Mouse (Mus musculus) macrophage (primary cell): ENCODE results near the gene Olfr470. TPM values are rescaled to one million over a fixed set of nuclear protein-coding genes. Genes with fewer than 3 reads are reported as not detected.
"Not testable (repeated sequence)": the region's sequence is repeated elsewhere in the genome, so short reads cannot be mapped to it uniquely, and the experiment has no call there.

Source experiments
- H3K27ac ChIP-seq: fragments of 350-480 bp; formaldehyde crosslinking; 2 replicates; pipeline ENCODE4 v1.9.0; 2021
- H3K36me3 ChIP-seq: fragments of 350-480 bp; formaldehyde crosslinking; 2 replicates; pipeline ENCODE4 v1.9.0; 2021; ENCODE audit errors: inconsistent target
- H3K4me3 ChIP-seq: fragments of 350-480 bp; formaldehyde crosslinking; 2 replicates; pipeline ENCODE4 v1.9.0; 2021; ENCODE audit errors: inconsistent target
- H3K79me2 ChIP-seq: fragments of 350-480 bp; formaldehyde crosslinking; 2 replicates; pipeline ENCODE4 v1.9.0; 2021; ENCODE audit errors: inconsistent target
- WGBS: methylation state at CpG from one replicate; pipeline ENCODE4 v1.1.7; 2026; ENCODE audit warnings: inconsistent platforms; ENCODE audit not compliant: missing documents; 5-methylcytosine and 5-hydroxymethylcytosine counted together
- polyA plus RNA-seq: library from polyadenylated mRNA; stranded (reverse); fragments of 250-400 nt; gene quantifications from 3 replicates; pipeline ENCODE4 v1.2.4, GENCODE M21; 2018; ENCODE audit warnings: inconsistent platforms
- total RNA-seq, 78 experiments: library from RNA; depleted of rRNA; stranded (reverse); fragments of 250-400 nt; gene quantifications; 1 replicate in 9 of 78; 2 replicates in 24 of 78; 3 replicates in 43 of 78; 4 replicates in 2 of 78; pipeline ENCODE4 v1.2.4; 2018; ENCODE audit warnings: inconsistent platforms in 56 of 78

The Olfr470 gene
- not detected for total RNA-seq (2018; cell fraction: chromatin; rRNA removed)
- not detected for total RNA-seq (2018; cell fraction: cytosol; rRNA removed)
- total RNA-seq (2018; cell fraction: nucleus; rRNA removed), result not detected
- polyA plus RNA-seq, result not detected in 3 replicates

DNA sequence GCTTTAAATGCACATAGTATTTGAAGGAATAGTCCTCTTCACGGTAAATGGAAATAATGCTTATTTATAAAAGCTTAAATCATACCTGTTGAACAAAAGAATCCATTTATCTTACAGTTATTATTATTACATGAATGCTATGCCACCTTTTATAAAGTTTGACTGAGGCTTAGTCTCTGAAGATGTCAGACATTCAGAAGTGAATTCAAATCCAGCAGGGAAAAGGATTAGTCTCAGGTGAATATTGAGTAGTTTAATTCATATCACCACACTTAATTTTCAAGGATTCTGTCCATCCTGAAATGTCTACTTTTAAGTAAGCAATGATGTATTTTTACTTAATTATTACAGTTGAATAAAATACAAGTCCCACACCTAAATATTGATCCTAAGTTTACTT is at the start of gene Olfr470:
Olfr470 (minus strand) TSS at position 101 of the 400 bp plus-strand sequence.
- H3K4me3 ChIP-seq, H3K27ac ChIP-seq, H3K79me2 ChIP-seq, H3K36me3 ChIP-seq: not testable (repeated sequence)
- WGBS, result no CpG with 5 or more reads among the region's 1 CpGs

- no peaks in the 10 kb centered on the region for H3K36me3 ChIP-seq
- H3K4me3 ChIP-seq, result no peak overlapping the region
- no peak overlapping the region for H3K27ac ChIP-seq
- H3K79me2 ChIP-seq, result no peaks in the 10 kb centered on the region
- WGBS, result 92% methylated on average over 1 of the region's 1 CpGs
These were observed 5.6 kb downstream of the Olfr470 start for GRCm38 (mm10) chr7:107841719-107842118.

DNA sequence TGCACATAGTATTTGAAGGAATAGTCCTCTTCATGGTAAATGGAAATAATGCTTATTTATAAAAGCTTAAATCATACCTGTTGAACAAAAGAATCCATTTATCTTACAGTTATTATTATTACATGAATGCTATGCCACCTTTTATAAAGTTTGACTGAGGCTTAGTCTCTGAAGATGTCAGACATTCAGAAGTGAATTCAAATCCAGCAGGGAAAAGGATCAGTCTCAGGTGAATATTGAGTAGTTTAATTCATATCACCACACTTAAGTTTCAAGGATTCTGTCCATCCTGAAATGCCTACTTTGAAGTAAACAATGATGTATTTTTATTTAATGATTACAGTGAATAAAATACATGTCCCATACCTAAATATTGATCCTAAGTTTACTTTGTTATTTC is 21.8 kb downstream of the Olfr470 start, which contains the start of gene Olfr469:
Olfr469 (minus strand) TSS at position 101 of the 400 bp plus-strand sequence.
- not testable (repeated sequence) for H3K4me3 ChIP-seq, H3K79me2 ChIP-seq, H3K36me3 ChIP-seq, H3K27ac ChIP-seq

DNA sequence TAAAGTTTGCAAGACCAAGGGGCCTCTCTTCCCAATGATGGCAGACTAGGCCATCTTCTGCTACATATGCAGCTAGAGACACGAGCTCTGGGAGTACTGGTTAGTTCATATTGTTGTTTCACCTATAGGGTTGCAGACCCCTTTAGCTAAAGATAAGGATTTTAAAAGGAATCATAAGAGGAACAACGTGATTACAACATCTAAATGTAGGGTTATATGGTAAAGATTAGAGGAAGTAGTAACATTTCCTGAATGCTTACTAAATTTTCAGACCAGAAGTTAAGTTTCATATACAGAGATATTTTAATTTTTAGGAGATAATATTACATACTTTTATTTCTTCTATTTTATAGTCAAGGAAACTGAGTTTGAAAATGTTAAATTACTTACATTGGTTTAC is 23.4 kb downstream of the Olfr470 start:
- not testable (repeated sequence) for H3K79me2 ChIP-seq, H3K4me3 ChIP-seq, H3K36me3 ChIP-seq, H3K27ac ChIP-seq
- whole genome bisulfite sequencing, result 0% methylated on average over 1 of the region's 2 CpGs

DNA sequence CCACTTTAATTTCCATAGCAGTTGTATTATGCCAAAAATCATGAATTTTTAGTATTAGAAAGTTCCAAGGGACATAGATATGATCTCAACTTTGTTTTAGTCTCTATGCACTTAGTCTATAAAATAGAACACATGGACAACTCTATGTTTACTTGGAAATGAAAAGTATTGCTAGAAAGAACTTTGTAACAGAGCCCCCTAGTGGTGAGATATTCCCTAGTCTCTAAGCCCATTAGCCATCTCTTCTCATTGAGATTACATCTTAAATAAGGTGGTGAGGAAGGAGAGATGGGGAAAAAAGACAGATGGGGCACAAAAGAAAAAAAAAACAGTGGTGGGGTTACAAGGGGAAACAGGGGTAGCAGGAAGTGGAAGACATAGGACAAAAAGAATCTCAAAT is 27.8 kb downstream of the Olfr470 start:
- Histone ChIP-seq H3K36me3 (no peaks in the 10 kb centered on the region), H3K79me2 (no peaks in the 10 kb centered on the region), H3K4me3 (no peak overlapping the region), H3K27ac (no peak overlapping the region)

GRCm38 (mm10) chr7:107811963-107812362 is 35.3 kb downstream of the Olfr470 start, which contains the start of gene Olfr467:
Gene Olfr467, plus strand, starts transcription at chr7:107812263.
- H3K27ac ChIP-seq, result no peak within 1 kb of the TSS
- H3K79me2 ChIP-seq, result no peaks in the 10 kb centered on the region
- no peak within 1 kb of the TSS for H3K4me3 ChIP-seq
- no peaks in the 10 kb centered on the region for H3K36me3 ChIP-seq

DNA sequence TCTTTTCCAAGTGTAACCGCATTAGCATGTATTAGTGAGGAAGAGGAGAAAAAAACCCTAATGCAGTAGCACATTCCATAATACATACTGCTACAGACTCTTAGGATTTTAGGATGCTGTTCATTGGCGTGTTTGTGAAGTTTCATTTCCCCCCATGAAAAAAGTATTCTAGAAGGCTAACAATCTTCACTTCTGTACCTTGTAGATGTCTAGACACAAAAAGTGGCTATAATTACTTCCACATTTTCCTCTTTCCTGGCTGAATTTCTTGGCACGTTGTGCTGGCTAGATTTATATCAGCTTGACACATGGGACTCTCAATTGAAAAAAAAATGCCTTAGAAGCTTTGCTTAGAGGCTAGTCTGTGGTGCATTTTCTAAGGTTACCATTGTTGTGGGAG is 45.2 kb downstream of the Olfr470 start:
- 63% methylated on average over 3 of the region's 3 CpGs for WGBS
- Histone ChIP-seq H3K4me3 (no peak overlapping the region), H3K27ac (no peak overlapping the region), H3K79me2 (no peaks in the 10 kb centered on the region), H3K36me3 (no peaks in the 10 kb centered on the region)

DNA sequence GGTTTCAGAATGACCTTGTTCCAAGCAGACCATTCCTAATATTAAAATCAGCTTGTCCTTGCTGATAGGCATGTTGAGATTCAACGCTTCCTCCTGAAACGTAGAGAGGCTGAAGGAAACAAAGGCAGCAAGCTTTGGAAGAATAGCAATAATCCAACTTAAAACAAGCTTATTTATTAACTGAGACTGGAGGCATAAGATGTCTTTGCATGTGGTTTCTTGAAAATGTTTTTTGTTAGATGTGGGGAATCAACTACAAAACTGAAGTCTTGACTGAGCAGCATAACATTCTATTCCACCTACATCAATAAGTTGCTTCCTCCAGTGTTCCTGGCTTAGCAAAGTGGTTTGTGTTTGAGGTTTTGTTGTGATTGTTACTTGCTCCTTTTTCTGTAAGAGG is 46.2 kb downstream of the Olfr470 start, which contains the start of gene Ovch2:
Ovch2 (minus strand) TSS at position 101 of the 400 bp plus-strand sequence.
- H3K36me3 ChIP-seq, result no peaks in the 10 kb centered on the region
- 81% methylated on average over 2 of the region's 2 CpGs for WGBS
- H3K79me2 ChIP-seq, result no peaks in the 10 kb centered on the region
- no peak within 1 kb of the TSS for H3K27ac ChIP-seq
- no peak within 1 kb of the TSS for H3K4me3 ChIP-seq

DNA sequence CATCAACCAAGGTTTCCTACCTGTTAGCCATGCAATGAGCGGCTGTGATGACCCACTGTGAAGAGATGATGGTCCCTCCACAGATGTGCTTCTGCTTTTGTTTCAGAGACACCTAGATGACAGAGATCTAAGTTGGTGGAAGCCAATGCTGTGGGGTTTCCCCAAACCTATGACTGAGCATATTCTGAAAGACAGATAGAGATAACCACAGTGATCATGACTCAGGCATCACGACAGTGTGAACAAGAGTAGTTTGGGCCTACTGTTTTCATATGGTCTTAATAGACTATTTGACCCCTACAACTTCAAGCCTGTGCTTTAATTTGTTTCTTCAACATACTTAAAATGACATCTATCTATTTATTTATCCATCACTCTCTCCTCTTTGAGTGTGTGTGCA is 50.8 kb downstream of the Olfr470 start:
- Histone ChIP-seq H3K36me3 (no peaks in the 10 kb centered on the region), H3K4me3 (no peak overlapping the region), H3K27ac (no peak overlapping the region), H3K79me2 (no peaks in the 10 kb centered on the region)
- WGBS, result 79% methylated on average over 2 of the region's 2 CpGs

Other genes starting within 250 kb of the Olfr470 start
- not detected in 3 replicates for gene 5330417H12Rik, start 222.3 kb downstream of the Olfr470 start, polyA plus RNA-seq
- not detected in 3 replicates for gene Cyb5r2, start 89.5 kb downstream of the Olfr470 start, polyA plus RNA-seq
- not detected in 3 replicates for gene Ovch2, start 46.3 kb downstream of the Olfr470 start, polyA plus RNA-seq
- not detected in 3 replicates for gene Olfr467, start 35.2 kb downstream of the Olfr470 start, polyA plus RNA-seq
- not detected in 3 replicates for gene Olfr469, start 21.9 kb downstream of the Olfr470 start, polyA plus RNA-seq
- gene Olfr472, start 50.4 kb upstream of the Olfr470 start, polyA plus RNA-seq, result not detected in 3 replicates
- not detected in 3 replicates for gene Olfr473, start 83.0 kb upstream of the Olfr470 start, polyA plus RNA-seq
- gene Olfr474, start 107.2 kb upstream of the Olfr470 start, polyA plus RNA-seq, result not detected in 3 replicates
- gene Olfr476, start 117.3 kb upstream of the Olfr470 start, polyA plus RNA-seq, result not detected in 3 replicates
- gene Olfr477, start 139.2 kb upstream of the Olfr470 start, polyA plus RNA-seq, result not detected in 3 replicates
- gene Olfr478, start 186.5 kb upstream of the Olfr470 start, polyA plus RNA-seq, result not detected in 3 replicates
- not detected in 3 replicates for gene Olfr479, start 203.2 kb upstream of the Olfr470 start, polyA plus RNA-seq
- not detected in 3 replicates for gene Olfr480, start 219.9 kb upstream of the Olfr470 start, polyA plus RNA-seq
- gene Olfr481, start 232.4 kb upstream of the Olfr470 start, polyA plus RNA-seq, result not detected in 3 replicates